Mouse (Mus musculus): Measurements from ENCODE around the gene Gap43.
"Not testable (repeated sequence)": the region's sequence is repeated elsewhere in the genome, so short reads cannot be mapped to it uniquely, and the experiment has no call there.

Gap43 gene

GRCm38 (mm10) chr16:42271213-42271612 is 69.2 kb downstream of the Gap43 start:
- no peak for DNase-seq (ENCODE audit: low read depth, low spot score)
- no peaks in the 10 kb centered on the region for H3K36me3 ChIP-seq (ENCODE audit: control insufficient read depth, insufficient read depth, low read length, poor library complexity, severe bottlenecking)
- H3K27me3 ChIP-seq (ENCODE audit: control insufficient read depth, insufficient read depth, low read length, poor library complexity, severe bottlenecking), result no peaks in the 10 kb centered on the region

GRCm38 (mm10) chr16:42269587-42269967 is 70.9 kb downstream of the Gap43 start:
- no peak for DNase-seq (ENCODE audit: low read depth, low spot score)
- Histone ChIP-seq H3K36me3 (ENCODE audit: control insufficient read depth, insufficient read depth, low read length, poor library complexity, severe bottlenecking) (no peaks in the 10 kb centered on the region), H3K27me3 (ENCODE audit: control insufficient read depth, insufficient read depth, low read length, poor library complexity, severe bottlenecking) (no peaks in the 10 kb centered on the region)

DNA sequence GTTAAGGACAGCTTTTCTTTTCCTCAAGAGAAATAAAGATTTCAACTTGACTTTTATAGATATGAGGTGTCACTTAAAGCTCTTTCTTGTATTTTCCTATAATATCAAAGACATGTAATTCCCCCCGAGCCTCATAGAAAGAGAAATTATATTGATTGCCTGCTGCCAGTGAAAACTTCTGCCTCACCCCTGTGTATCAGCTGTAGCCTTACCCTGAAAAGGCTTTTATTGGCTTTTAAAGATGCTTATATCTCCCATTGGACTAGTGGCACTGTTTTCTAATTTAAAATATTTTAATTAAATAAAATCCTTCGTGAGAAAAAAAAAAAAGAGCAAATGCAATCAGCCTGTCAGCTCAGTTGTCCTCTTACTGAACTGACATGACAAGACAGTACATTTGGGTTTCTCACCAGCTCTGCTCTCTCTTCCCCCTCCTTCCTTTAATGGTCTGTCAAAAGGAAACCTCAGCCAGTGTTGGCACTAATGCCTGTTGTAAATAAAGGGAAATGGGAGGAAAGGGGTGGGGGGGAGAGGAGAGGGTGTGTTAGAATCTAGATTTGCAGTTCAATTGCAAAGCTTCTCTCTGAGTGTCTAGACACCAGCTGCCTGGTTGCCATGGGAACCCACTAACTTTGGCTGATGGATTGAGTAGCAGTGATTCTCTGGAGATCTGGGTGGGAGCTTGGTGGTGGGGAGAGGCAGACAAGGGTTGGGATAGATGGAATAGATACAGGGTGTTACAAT is 71.4 kb downstream of the Gap43 start:
- H3K27me3 ChIP-seq (ENCODE audit: control insufficient read depth, insufficient read depth, low read length, poor library complexity, severe bottlenecking), result no peaks in the 10 kb centered on the region
- H3K36me3 ChIP-seq (ENCODE audit: control insufficient read depth, insufficient read depth, low read length, poor library complexity, severe bottlenecking), result no peaks in the 10 kb centered on the region
- no peak for DNase-seq (ENCODE audit: low read depth, low spot score)

DNA sequence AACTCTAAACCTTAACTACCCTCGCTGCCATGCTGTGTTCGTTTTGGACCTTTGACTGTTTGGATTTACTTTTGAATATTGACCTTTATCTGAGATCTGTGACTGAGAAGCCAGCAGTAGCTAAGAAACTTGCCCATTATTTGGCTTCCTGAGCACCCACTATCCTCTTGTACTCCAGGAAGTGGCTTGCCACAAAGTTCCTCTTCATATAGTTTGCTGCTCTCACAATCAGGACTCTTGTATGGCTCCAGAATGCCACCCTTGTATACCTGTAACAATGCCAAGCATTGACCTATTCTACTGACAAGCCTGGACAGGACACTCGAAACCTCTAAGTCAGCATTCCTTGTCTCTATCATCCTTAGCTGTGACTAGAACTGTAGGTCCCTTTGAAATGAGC is 75.3 kb downstream of the Gap43 start:
- no peaks in the 10 kb centered on the region for H3K36me3 ChIP-seq (ENCODE audit: control insufficient read depth, insufficient read depth, low read length, poor library complexity, severe bottlenecking)
- DNase-seq (ENCODE audit: low read depth, low spot score), result no peak
- H3K27me3 ChIP-seq (ENCODE audit: control insufficient read depth, insufficient read depth, low read length, poor library complexity, severe bottlenecking), result no peaks in the 10 kb centered on the region

- Histone ChIP-seq H3K27me3 (ENCODE audit: control insufficient read depth, insufficient read depth, low read length, poor library complexity, severe bottlenecking) (no peaks in the 10 kb centered on the region), H3K36me3 (ENCODE audit: control insufficient read depth, insufficient read depth, low read length, poor library complexity, severe bottlenecking) (no peaks in the 10 kb centered on the region)
- no peak for DNase-seq (ENCODE audit: low read depth, low spot score)
These were observed 77.4 kb downstream of the Gap43 start for GRCm38 (mm10) chr16:42262935-42263542.

DNA sequence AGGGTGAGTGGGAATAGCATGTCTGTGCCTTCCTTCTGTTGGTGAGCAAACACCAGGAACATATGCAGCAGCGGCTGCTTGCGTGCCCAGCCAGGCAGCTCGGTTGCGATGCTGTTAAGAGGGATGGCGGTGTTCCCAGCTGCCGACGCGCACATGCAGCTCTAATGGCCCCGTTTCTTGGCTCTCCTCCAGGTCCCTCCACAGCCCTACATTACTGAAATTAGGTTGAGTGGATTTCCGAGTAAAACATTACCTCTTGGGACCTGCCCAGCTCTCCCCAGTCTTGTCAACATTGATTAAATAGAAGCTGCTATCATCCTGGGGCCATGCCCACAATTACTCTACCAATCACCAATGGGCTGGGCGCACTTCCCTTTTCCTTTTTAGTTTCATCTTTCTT is 84.8 kb downstream of the Gap43 start:
- Histone ChIP-seq H3K27me3 (ENCODE audit: control insufficient read depth, insufficient read depth, low read length, poor library complexity, severe bottlenecking) (no peaks in the 10 kb centered on the region), H3K36me3 (ENCODE audit: control insufficient read depth, insufficient read depth, low read length, poor library complexity, severe bottlenecking) (no peaks in the 10 kb centered on the region)
- no peak for DNase-seq (ENCODE audit: low read depth, low spot score)

DNA sequence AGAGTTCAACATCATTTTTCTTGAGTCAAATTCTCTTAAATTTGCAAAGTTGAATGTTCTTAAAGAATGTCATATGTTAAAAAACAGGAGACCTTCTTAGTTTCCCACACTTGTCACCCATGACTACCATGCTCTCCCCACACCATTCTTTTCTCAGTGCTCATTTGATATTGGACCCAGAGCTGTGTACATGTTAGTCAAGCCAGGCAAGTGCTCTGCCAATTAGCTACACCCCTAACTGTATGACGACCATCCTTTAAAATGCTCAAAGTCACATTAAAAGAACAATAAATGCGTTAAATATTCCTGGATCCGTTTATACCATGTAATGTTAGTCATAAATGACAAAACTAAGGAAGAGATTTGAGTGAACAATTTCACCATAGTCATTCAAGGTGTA is 85.2 kb downstream of the Gap43 start:
- H3K36me3 ChIP-seq (ENCODE audit: control insufficient read depth, insufficient read depth, low read length, poor library complexity, severe bottlenecking), result no peaks in the 10 kb centered on the region
- H3K27me3 ChIP-seq (ENCODE audit: control insufficient read depth, insufficient read depth, low read length, poor library complexity, severe bottlenecking), result no peaks in the 10 kb centered on the region
- DNase-seq (ENCODE audit: low read depth, low spot score), result no peak

DNA sequence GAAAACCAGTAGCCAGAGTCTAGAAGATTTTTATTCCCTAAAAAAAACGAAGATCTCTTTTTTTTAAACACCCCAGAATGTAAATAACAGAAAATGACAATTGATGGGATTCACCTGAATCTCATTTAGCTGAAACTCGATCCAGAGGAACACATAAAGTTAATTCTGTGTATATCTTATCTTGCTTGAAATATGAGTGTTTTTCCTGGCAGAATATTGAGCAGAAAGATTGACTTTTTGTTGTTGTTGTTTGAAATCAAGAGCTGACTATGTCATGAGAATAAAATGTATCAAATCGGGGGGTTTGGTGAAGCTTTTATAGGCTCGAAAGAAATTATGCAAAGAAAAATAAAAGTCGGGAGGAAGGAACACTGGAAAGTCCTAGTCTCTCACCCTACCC is 88.2 kb downstream of the Gap43 start:
- Histone ChIP-seq H3K27me3 (ENCODE audit: control insufficient read depth, insufficient read depth, low read length, poor library complexity, severe bottlenecking) (no peaks in the 10 kb centered on the region), H3K36me3 (ENCODE audit: control insufficient read depth, insufficient read depth, low read length, poor library complexity, severe bottlenecking) (no peaks in the 10 kb centered on the region)
- no peak for DNase-seq (ENCODE audit: low read depth, low spot score)

DNA sequence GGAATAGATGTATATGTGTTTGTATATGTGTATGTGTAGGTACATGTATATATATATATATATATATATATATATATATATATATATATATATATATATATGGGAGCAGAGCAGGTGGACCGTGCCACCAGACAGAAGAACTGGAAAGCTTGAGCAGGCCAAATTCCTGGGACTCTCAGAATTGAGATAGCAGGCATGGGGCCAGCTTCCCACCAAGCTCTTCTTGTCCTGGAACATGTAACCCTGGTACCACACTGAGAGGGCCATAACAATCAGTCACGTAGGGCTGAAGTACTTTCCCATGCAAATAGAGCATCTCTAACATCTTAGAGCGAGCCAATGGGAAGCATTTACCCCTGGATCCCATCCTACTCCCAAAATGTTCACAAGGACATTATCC is 96.3 kb downstream of the Gap43 start:
- H3K27me3 ChIP-seq (ENCODE audit: control insufficient read depth, insufficient read depth, low read length, poor library complexity, severe bottlenecking); H3K36me3 ChIP-seq (ENCODE audit: control insufficient read depth, insufficient read depth, low read length, poor library complexity, severe bottlenecking); DNase-seq (ENCODE audit: low read depth, low spot score): not testable (repeated sequence)

DNA sequence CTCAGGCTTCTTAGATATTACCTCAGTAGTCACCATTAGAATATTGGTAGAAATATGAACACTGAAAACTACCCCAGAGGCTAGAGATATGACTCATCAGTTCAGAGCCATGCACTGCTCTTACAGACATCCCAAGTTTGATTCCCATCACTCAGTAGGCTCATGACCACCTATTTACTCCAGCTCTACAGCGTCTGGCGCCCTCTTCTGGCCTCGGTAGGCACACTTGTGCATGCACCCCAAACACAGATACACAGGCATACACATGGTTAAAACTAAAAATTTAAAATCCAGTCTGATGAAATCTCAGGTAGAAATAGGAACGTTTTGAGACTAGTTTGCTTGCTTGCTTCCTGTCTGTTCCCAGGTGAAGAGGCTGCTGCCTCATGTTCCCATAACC is 109.1 kb downstream of the Gap43 start:
- no peaks in the 10 kb centered on the region for H3K27me3 ChIP-seq (ENCODE audit: control insufficient read depth, insufficient read depth, low read length, poor library complexity, severe bottlenecking)
- no peaks in the 10 kb centered on the region for H3K36me3 ChIP-seq (ENCODE audit: control insufficient read depth, insufficient read depth, low read length, poor library complexity, severe bottlenecking)
- DNase-seq (ENCODE audit: low read depth, low spot score), result no peak

Data from splenic B cell, adult 2 months (primary cell).